Mouse (Mus musculus): ENCODE measurements around the gene Hus1. TPM values are rescaled to one million over a fixed set of nuclear protein-coding genes. Genes with fewer than 3 reads are reported as not detected.
A peak's percentile ranks its signal among the peaks of the same experiment; 100 is the strongest.

Hus1 gene
- 19.7 and 29.7 TPM in 2 replicates for total RNA-seq (2014; fragmentation: Nextera tagmentation)
- total RNA-seq (2017) = 15.9 and 28.6 TPM in 2 replicates

DNA sequence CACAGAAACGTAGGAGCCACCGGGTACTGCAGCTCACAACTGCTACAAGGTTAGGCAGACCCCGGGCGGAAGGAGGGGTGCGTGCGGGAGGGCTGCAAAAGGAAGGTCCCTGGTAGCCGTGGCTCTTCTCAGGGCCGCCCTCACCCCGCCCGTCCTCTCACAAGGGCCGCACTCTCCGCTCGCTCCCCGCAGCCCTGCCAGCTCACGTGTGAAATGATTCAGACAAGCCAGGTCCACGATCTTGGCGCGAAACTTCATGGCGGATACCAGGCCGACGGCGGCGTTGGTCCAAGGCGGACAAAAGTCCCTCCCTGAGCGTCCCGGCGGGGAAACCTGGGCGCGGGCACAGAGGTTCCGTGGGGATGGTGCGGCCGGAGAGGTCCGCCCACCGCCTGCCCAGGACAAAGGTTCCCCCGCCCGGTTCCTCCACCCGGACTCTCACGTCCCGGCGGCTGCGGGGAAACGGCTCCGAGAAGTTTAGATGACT, at the start of gene Hus1:
Gene Hus1, minus strand, starts transcription at position 339 of the 487 bp plus-strand sequence.
- peak; percentile 97 for ATAC-seq (replicated peaks; ENCODE audit: poor library complexity, severe bottlenecking)

DNA sequence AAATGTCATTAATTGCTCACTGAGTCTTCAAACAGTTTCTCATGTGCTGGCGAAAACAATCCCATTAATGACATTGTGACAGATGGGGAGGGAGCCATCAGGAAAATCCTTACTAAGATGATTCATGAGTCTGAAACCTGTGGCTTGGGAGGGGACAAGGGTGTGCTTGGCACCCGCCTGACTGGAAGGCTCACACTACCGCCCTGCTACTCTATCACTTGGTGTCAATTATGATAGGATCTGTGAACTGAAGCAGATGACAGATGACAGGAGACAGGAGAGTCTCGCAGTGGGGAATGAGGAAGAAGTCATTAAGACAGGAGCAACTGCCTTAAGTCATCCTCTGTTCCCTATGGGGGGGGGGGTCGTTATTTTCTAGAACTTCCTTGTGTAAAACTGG, 49.5 kb upstream of the Hus1 start:
- peak; percentile 65 for ATAC-seq (replicated peaks; ENCODE audit: poor library complexity, severe bottlenecking)

DNA sequence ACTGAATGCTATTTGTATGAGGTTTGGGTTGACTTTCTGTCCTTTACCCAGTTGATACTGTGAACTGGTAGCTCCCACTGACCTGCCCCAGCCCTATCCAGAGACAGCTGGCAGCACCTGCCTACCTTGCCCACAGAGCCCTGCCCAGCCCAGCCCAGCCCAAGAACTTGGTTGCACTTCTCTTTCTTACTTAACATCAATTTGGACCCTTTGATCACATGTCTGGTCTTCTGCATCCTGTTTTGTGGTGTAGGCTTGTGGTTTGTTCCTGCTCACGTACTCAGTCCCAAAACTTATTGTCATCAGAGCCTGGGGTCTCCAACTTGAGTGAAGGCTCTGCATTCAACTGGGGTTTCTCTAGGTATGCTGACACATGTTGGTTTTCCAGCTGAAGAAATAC, 49.0 kb upstream of the Hus1 start:
- peak; percentile 89 for ATAC-seq (replicated peaks; ENCODE audit: poor library complexity, severe bottlenecking)

DNA sequence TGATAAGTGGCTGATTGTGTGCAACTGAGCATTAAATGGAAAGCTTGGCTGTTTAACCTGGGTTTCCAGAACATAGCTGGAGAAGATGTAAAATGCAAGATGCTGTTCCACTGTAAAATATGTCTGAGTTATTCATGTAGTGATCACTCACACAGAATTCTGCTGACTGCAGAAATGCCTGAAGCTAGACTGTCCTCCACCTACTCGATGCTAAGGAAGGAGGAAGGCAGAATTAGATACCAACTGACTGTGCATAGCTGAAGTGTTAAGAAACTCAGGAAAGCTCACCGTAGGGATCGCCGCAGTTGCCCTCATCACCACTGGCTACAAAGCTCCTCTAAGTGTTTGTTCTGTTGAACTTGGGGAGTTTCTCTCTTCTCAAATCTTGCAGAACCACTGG, 46.7 kb upstream of the Hus1 start:
- ATAC-seq (replicated peaks; ENCODE audit: poor library complexity, severe bottlenecking) = no peak

DNA sequence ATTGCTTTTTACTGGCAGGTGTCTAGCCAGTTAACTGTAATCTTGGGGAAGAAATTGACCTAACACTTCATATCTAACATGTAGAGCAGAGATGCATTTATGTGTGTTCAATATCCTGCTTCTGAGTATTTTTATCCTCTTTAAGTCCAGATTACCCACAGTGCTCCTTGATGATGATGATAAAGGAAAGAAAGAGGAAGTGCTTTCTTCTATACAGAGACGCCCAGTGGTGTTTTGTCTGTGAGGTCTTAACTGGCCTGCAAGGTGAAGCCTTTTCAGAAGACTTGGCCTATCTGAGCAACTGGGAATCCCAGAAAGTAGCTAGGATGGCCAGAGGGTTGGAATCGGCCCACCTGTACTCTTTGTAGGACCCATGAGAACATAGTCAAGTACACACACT, 45.9 kb upstream of the Hus1 start:
- peak; percentile 46 for ATAC-seq (replicated peaks; ENCODE audit: poor library complexity, severe bottlenecking)

DNA sequence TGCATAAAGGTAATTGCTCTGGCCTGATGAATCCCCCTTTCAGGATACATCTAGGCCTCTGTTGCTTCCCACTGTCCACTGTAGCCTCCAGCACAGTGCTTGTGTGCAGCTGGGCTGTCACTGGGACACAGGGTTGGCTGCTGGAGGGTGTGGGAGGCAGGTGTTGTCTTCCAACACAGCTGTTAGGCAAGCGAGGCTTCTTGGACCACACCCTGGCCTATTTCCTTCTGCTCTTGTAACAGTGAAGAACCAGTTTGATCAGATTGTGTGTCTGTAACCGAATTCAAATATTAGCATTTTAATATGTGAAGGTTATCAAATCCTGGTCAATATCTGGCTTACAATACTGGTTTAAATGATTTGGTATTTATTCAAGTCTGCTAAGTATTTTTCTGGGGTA, 40.9 kb upstream of the Hus1 start:
- ATAC-seq (replicated peaks; ENCODE audit: poor library complexity, severe bottlenecking) = no peak

DNA sequence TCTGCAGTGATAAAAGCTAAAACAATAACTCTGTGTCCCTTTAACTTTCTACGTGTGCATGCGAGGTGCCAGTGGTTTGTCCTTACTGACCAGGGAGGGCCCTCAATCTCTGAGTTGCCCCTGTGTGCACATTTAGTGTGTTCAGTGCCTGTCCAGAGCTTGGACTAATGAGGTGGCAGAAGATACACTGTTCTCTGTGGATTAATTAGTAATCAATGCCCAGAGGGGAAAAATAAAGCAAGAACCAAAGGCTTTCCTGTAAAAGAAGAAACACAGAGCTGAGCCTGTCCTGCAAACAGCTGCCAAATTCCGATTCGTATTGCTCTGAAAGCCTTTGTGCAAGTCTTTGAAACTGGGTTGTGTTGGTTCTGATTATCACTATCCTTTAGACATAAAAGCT, 39.2 kb upstream of the Hus1 start:
- ATAC-seq (replicated peaks; ENCODE audit: poor library complexity, severe bottlenecking) = no peak

DNA sequence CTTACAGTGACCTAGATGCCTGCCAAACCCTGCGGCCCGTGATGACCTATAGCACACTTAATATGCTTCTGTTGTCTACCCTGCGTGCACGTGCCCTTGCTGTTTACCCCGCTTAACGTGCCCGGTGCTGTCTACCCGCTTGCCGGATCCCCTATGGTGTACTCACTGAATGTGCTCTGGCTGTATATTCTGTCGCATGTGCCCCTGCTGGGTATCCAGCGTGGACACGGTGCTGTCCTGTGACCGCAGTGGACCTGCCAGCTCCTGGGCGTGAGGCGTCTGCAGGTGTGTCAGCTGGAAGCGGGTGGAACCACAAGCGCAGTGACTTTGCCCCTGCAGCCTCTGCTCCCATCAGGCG, 37.7 kb upstream of the Hus1 start, which contains the start of gene Sun3:
Gene Sun3, minus strand, starts transcription at position 289 of the 358 bp plus-strand sequence.
- ATAC-seq (replicated peaks; ENCODE audit: poor library complexity, severe bottlenecking) = peak; percentile 41

DNA sequence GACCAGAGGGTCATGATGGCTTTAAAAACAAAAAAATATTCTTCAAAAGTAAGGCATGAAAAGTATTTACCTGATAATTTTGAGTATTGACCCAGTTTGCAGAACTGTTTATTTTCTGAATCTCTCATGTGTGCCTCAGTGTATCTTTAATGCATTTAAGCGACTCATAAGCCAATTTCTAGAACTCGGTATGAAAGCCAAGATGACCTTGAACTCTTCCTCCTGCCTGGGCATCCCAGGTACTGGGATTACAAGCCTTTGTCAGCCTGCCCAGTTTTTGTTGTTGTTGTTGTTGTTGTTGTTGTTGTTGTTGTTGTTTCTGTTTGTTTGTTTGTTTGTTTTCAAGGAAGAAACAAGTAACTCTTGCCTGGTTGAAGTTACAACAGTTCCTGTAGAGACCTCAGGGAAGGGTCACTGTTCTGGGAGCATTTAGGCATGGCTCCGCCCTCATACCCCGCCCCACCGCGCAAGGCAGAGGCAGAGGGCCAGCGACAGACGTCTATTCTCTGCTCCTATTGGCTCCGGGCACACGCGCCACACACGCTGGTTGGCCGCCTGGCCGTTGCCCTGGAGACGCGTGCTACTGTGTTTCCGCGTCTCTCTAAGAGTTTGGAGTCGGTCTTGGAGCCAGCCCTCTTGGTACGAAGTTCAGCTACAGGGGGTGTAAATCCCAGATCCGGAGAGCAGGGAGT, 37.2 kb upstream of the Hus1 start, which contains the start of gene Gm11992:
Gene Gm11992, plus strand, starts transcription at position 584 of the 692 bp plus-strand sequence.
- ATAC-seq (replicated peaks; ENCODE audit: poor library complexity, severe bottlenecking) = peak; percentile 99

DNA sequence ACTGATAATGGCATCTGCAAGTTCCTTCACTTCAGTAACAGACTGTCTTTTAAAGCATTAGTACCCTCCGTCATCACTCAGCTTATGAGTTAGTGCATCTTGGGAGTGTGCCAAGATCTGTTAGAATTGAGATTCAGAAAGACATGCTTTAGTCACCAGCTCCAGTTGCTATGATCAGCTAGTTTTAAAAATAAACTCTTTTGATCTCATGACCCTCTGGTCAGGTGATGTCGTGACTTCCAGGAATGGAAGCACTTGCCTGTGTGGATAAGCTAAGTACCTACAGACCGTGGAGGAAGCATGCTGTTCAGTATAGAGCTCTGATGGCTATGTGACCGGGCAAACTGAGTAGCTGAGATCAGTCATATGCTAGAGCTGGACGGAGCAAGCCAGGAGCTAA, 36.1 kb upstream of the Hus1 start:
- no peak for ATAC-seq (replicated peaks; ENCODE audit: poor library complexity, severe bottlenecking)

DNA sequence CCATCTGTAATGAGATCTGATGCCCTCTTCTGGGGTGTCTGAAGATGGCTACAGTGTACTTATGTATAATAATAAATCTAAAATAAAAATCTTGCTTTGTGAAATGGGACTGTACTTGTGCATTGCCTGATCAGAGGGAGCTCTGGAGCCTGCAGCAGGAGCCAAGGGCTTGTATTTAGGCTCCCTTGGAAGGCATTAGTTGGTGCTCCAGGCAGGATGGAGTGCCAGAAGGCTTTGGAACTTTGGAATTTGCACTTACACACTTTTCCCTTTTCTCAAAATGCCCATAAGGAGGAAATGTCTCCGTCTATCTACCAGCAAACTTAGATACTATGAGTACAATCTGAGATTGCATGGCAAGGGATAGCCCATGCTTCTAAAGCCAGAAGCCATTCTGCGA, 35.6 kb upstream of the Hus1 start:
- ATAC-seq (replicated peaks; ENCODE audit: poor library complexity, severe bottlenecking) = no peak

DNA sequence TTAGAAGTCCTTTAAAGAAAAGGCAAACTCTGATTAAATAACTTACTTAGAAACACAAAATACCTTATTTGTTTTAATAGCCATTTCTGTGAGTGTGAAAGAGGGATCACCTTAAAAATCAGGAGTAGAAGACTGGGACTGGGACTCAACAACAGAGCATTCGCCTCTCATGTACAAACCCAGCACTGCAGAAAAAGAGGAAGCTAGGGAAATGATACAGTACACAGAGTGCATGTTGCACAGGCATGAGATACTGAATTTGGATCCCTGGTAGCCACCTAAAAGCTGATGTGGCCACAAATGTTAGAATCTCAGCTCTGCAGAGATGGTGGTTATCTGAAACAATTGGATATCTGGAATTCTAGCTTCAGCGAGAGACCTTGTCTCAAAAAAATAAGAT, 20.5 kb upstream of the Hus1 start:
- no peak; the same call in 1 of the 2 replicates for ATAC-seq (replicated peaks; ENCODE audit: poor library complexity, severe bottlenecking)

DNA sequence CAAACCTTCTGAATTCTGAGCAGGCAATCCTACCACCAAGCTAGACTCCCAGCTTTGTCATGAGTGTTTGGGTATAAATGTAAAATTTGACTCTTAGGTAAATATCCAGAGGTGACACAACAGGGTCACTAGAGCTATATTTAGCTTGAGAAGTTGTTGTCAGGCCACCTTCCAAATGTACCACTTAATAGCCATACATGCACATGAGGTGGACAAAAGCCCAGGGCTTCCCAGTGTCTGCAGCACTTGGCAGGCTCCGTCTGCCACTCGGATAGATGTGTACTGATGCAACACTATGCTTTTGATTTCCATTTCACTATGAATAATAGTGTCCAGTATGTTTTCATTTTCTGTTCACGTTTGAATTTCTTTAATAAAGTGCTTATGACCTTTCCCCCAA, 14.2 kb upstream of the Hus1 start:
- no peak for ATAC-seq (replicated peaks; ENCODE audit: poor library complexity, severe bottlenecking)

DNA sequence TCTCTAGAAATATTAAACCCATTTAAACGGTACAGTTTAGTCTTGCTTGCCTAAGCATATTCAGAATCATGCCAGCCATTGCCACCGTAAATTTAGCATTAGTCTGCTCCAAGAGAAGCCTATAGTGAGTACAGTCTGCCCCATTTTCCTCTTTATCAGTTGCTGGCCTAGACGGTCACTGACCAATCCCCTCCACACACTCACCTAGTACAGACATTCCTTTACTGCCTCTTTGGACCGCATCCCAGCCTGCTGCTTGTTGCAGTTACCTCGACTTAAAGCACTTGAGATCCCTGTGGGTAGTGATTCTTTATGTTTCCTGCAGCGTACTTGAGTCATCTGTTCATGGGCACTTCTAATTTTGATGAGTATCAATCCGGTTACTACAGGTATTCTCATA, 13.8 kb upstream of the Hus1 start:
- ATAC-seq (replicated peaks; ENCODE audit: poor library complexity, severe bottlenecking) = no peak

DNA sequence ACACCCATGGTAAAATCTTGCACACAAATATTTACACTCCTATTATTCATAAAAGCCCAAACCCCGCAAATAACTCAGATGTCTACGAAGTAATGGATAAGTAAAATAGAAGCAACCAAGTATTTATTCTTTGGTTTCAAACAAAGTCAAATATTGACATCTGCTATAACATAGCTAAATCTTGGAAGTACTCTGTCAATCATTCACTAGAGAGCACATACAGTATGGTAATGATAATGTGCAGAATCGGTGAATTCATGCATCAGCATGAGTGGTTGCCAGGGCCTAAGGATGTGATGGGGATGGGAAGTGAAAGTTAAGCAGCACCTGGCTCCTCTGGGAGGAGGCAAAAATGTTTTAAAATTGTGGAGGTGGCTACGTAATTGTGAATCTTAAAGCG, 9.2 kb upstream of the Hus1 start:
- ATAC-seq (replicated peaks; ENCODE audit: poor library complexity, severe bottlenecking) = no peak

DNA sequence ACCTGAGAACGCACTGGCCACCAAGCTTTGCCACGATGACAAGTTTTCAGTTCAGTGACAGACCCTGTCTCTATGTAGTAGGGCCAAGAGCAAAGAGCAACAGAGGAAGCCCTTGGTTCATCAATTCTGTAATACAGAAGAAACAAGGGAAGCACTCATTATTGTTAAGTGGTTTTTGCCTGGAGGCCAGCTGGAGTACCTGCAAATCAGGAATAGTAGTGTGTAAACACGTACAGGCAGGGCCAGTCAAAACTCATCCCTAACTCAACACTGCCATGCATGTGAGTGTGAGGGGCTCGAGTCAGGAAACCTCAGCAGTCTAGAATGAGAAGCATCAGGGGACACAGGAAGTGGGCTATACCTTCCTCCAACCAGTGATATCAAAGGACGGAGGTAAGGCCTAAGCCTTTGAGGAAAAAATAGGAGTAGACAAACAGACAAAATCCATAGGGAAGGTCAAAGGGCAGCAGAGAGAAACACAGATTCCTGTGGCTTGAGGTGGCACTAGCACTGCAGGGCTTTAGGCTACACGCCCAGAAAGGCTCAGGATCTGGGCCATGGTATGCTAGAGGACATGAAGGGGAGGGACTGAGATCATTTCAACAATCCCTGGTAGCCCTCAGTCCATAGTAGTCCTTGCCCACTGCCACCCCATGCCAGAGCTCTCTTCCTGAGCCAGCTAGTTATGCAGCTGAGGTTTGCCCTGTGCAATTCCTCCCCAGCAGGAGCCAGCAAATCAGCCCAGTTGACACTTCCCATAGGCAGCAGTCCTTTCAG, 7.7 kb upstream of the Hus1 start:
- ATAC-seq (replicated peaks; ENCODE audit: poor library complexity, severe bottlenecking) = no peak

DNA sequence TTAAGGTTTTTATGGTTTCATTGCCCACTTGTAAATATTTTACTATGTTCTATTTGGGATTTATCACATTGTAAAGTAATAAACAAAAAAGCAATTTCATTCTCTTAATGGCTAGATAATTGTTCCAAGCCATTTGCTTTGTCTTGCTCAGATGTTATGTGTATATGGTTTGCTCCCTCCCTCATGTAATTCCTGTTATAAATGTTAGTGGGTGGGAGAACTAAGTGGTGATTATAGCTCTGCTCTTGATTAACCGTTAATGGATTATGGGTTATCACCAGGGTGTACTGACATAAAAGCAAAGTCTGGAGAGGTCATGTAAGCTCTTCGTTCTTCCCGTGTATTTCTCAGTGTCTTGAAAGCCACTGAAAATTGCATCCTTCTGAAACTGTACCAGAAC, 3.7 kb upstream of the Hus1 start:
- ATAC-seq (replicated peaks; ENCODE audit: poor library complexity, severe bottlenecking) = no peak

DNA sequence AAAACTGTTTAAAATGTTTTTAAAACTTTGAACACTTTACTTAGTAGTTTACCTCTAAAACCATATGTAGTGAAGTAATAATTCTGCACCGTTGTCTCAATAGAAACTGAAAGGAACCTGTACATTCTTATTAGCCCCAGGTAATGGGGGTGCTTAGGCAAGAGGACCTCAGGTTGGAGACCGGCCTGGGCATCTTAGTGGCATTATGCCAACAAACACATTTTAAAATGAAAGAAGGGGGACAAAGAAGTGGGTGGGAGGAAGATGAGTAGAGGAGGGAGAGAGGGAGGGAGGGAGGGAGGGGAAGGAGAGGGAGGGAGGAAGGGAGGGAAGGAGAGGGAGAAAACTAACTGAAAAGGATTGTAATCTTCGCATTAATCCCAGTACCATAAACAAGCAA, 357 bp upstream of the Hus1 start:
- ATAC-seq (replicated peaks; ENCODE audit: poor library complexity, severe bottlenecking) = peak; percentile 10; the same call in 1 of the 2 replicates

DNA sequence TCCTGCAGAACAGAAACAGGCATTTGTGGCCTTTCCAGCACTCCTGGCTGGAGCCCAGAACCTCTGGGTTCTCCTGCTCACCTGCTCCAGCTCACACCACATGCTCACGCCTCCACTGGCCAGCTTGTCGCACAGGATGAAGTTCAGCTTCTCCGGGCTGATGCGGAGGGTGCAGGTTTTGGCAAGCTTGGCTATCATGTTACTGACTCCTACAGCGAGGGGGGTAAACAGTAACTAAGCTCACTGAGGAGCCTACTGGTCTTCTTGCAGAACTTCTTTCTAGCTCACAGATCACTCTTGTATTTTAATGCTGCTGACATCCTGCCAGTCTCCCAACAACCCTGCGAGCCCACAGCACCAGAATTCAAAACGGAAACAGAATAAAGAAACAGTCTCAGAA, 575 bp downstream of the Hus1 start:
- peak; percentile 38 for ATAC-seq (replicated peaks; ENCODE audit: poor library complexity, severe bottlenecking)

DNA sequence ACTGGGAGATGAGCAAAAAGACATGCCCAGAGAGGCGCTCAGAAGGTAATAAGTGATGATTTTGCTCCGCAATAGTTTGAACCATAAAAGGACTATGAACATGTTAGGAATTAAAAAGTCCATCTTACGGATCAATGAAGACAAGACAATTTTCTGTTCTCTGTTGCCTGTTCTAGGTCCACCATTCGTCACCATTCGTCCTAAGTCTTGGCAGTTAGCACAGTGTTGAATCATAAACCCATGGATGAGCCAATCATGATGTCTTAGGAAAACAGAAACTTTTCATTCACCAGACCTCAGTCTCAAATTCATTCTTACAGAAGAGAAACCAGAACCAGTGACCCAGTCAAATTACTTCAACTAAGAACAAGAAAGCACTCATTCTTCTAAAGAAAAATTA, 2.2 kb downstream of the Hus1 start:
- ATAC-seq (replicated peaks; ENCODE audit: poor library complexity, severe bottlenecking) = no peak

DNA sequence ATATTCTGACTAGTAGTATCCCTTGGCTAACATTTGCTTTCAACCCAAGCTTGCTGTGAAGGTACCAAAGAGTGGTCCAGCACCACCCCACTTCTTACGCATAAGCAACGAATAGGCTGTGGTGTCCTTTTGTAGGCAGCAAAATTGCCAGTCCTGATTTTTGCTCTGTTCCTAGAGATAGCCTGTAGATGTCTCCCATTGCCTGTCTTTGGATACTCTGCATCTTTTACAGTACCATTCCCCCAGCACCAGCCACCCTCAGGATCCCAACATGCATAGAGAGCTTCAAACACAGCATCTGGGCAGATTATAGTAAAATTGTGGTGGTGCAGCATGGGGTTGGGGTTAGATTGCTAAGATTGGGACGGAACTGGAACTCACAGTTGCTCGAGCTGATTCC, 22.9 kb downstream of the Hus1 start:
- no peak for ATAC-seq (replicated peaks; ENCODE audit: poor library complexity, severe bottlenecking)

DNA sequence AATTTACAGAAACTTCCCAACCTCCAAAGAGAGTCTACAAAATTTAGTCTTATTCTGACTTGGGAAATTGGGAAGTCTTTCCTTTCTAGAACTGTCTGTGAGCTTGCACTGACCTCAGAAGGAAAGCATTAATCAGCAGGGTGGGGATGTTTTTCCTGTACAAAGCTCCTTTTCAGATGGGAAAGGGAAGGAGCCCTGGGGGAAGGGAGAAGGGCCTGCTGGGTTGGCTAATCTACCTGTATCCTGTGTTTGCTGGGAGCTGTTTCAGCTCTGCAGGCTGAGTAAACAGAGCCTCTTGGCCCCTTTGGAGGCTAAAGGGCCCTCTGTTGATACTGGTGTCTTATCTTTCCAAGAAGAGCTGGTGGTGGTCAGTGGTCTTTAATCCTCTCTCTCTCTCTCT, 24.9 kb downstream of the Hus1 start:
- ATAC-seq (replicated peaks; ENCODE audit: poor library complexity, severe bottlenecking) = no peak
